Mouse (Mus musculus) forebrain, embryonic 15.5 days (tissue): ENCODE results near the gene Prdm1. TPM values are rescaled to one million over a fixed set of nuclear protein-coding genes. Genes with fewer than 3 reads are reported as not detected.

Source experiments
- ATAC-seq: fragments of 200-750 bp; cut with Nextera tagmentation; replicated peaks from 2 replicates; pipeline ENCODE4 v1.8.0; 2017; ENCODE audit warnings: mild to moderate bottlenecking, moderate TSS enrichment, moderate library complexity
- H3K27ac ChIP-seq: fragments of 300-500 bp; sonication (generic); replicated peaks from 2 replicates; pipeline ENCODE4 v1.5.1; 2015; ENCODE audit warnings: mild to moderate bottlenecking, inconsistent platforms
- H3K27me3 ChIP-seq: fragments of 300-500 bp; sonication (generic); 2 replicates; pipeline ENCODE4 v1.6.1; 2015; ENCODE audit warnings: inconsistent platforms
- H3K36me3 ChIP-seq: fragments of 300-500 bp; sonication (generic); 2 replicates; pipeline ENCODE4 v1.6.1; 2015; ENCODE audit warnings: mild to moderate bottlenecking, inconsistent platforms
- H3K4me1 ChIP-seq: fragments of 300-500 bp; sonication (generic); 2 replicates; pipeline ENCODE4 v1.6.1; 2015; ENCODE audit warnings: inconsistent platforms
- H3K4me2 ChIP-seq: fragments of 300-500 bp; sonication (generic); replicated peaks from 2 replicates; pipeline ENCODE4 v1.6.1; 2015; ENCODE audit warnings: mild to moderate bottlenecking, inconsistent platforms
- H3K4me3 ChIP-seq: fragments of 300-500 bp; sonication (generic); 2 replicates; pipeline ENCODE4 v1.5.1; 2015; ENCODE audit warnings: mild to moderate bottlenecking, inconsistent platforms
- H3K9ac ChIP-seq: fragments of 300-500 bp; sonication (generic); replicated peaks from 2 replicates; pipeline ENCODE4 v1.6.1; 2015; ENCODE audit warnings: mild to moderate bottlenecking, inconsistent platforms
- H3K9me3 ChIP-seq: fragments of 300-500 bp; sonication (generic); 2 replicates; pipeline ENCODE4 v1.6.1; 2016; ENCODE audit warnings: inconsistent platforms
- WGBS: fragments of 180-500 bp; shearing (Covaris S2); methylation state at CpG from one replicate; pipeline ENCODE4 v1.1.7; 2015; ENCODE audit warnings: mixed read lengths; 5-methylcytosine and 5-hydroxymethylcytosine counted together
- polyA plus RNA-seq: library from polyadenylated mRNA; unstranded; fragments of >200 nt; fragmentation: Nextera tagmentation; extraction: Ambion mirVana; gene quantifications from 2 replicates; pipeline ENCODE4 v1.2.1, GENCODE M21; 2015

Prdm1 gene
- polyA plus RNA-seq, 1 experiment from 2014 or later, result 0.45 TPM

DNA sequence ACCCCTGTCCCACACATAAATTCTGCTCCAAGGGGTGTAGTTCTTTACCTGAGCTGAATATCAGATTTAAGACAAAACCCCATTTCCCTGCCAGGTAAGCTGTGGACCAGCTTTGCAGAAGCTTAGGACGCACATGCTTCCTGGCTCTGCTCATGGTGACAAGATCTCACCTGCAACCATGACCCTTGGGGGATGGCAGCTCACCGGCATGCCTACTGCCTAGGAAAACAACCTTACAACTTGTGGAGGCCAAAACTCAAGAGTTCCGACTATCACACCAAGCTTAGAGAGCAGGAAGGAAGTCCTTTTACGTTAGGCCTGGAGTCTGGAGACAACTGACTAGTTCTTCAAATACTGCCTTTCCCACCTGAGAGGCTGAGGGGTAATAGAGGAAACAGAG is 64.4 kb downstream of the Prdm1 start:
- peaks cover 47% of the 10 kb centered on the region for H3K27me3 ChIP-seq
- H3K36me3 ChIP-seq, result no peaks in the 10 kb centered on the region
- no peak overlapping the region for H3K4me2 ChIP-seq
- no peak overlapping the region for H3K4me3 ChIP-seq
- H3K9me3 ChIP-seq, result no peaks in the 10 kb centered on the region
- H3K4me1 ChIP-seq, result peaks cover 10% of the 10 kb centered on the region
- no peak for ATAC-seq
- H3K9ac ChIP-seq, result no peak overlapping the region
- no peak overlapping the region for H3K27ac ChIP-seq
- 86% methylated on average over 4 of the region's 4 CpGs for WGBS

DNA sequence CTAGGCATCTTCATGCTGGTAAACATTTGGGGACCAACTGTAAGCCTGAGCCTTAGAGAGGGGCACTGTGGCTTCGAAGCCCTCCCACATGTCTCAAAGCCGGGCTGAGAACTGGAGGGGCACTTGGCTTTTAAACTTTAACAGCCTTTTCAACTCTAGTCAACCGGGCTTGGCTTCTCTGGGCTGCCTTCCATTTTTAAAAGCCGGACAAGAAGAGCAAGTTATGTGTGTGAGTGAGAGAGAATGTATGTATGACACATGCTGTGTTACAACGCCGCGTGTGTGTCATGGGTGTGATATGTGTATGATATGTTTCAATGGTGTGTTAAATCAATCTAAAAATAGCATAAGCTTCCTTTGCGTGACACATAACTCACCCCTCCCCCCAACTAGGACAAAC is 66.0 kb downstream of the Prdm1 start:
- H3K9me3 ChIP-seq, result no peaks in the 10 kb centered on the region
- no peak for ATAC-seq
- no peak overlapping the region for H3K9ac ChIP-seq
- H3K4me3 ChIP-seq, result no peak overlapping the region
- no peak overlapping the region for H3K27ac ChIP-seq
- H3K4me2 ChIP-seq, result no peak overlapping the region
- peaks cover 54% of the 10 kb centered on the region for H3K27me3 ChIP-seq
- WGBS, result 94% methylated on average over 8 of the region's 8 CpGs
- peaks cover 24% of the 10 kb centered on the region for H3K4me1 ChIP-seq
- H3K36me3 ChIP-seq, result no peaks in the 10 kb centered on the region

DNA sequence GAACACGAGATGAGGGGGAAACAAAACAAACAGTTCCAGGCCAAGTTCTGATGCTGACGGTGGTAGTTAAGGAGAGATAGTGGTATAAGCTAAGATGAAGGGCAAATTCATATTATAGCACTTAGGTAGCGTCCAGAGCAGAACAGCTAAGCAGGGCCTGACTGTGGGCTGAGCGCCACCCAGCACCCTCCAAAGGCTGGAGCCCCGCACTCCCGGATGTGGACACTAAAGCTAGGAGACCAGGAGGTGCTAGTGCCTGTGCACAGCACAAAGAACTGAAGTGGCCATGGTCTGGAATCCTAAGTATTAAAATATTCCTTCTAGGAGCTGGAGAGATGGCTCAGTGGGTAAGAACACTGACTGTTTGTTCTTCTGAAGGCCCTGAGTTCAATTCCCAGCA is 67.2 kb downstream of the Prdm1 start:
- no peak overlapping the region for H3K4me2 ChIP-seq
- H3K4me3 ChIP-seq, result no peak overlapping the region
- H3K4me1 ChIP-seq, result peaks cover 34% of the 10 kb centered on the region
- H3K9ac ChIP-seq, result no peak overlapping the region
- 89% methylated on average over 6 of the region's 6 CpGs for WGBS
- ATAC-seq, result no peak
- H3K27me3 ChIP-seq, result peaks cover 57% of the 10 kb centered on the region
- no peak overlapping the region for H3K27ac ChIP-seq
- no peaks in the 10 kb centered on the region for H3K36me3 ChIP-seq
- no peaks in the 10 kb centered on the region for H3K9me3 ChIP-seq

DNA sequence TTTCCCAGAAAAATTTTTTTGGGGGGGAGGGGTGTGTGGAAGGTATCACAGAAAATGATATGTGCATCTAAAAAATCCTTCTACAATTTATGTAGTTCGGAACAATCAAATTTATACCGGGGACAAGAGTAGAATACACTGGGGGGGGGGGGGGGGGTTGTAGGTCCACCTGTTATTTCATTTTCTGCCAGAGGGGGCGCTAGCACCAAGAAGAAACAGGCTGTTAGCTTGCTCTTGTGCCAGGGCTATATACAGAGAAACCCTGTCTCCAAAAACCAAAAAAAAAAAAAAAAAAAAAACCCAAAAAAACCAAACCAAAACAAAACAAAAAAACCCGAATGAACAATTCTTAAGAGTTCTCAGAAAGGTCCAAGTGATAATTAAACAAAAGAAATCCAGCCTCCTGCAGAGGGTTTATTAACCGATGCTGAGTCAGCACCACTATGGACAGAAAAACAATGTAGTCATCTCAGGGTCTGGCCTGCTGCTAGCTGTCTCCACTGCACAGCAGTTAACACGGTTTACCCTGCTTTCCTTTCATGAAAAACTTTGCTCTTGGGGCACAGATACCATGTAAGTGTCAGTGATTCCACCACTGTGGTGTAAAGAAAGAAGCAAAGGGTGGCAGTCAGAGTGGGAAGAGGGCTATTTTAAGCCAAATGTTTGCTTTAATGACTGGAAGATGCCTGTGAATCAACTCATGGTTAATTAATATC is 68.0 kb downstream of the Prdm1 start:
- Histone ChIP-seq H3K4me3 (no peak overlapping the region), H3K27ac (no peak overlapping the region), H3K27me3 (peaks cover 61% of the 10 kb centered on the region), H3K4me1 (peaks cover 34% of the 10 kb centered on the region), H3K9me3 (no peaks in the 10 kb centered on the region), H3K4me2 (no peak overlapping the region), H3K36me3 (no peaks in the 10 kb centered on the region), H3K9ac (no peak overlapping the region)
- WGBS, result 12% methylated on average over 6 of the region's 6 CpGs
- no peak for ATAC-seq

DNA sequence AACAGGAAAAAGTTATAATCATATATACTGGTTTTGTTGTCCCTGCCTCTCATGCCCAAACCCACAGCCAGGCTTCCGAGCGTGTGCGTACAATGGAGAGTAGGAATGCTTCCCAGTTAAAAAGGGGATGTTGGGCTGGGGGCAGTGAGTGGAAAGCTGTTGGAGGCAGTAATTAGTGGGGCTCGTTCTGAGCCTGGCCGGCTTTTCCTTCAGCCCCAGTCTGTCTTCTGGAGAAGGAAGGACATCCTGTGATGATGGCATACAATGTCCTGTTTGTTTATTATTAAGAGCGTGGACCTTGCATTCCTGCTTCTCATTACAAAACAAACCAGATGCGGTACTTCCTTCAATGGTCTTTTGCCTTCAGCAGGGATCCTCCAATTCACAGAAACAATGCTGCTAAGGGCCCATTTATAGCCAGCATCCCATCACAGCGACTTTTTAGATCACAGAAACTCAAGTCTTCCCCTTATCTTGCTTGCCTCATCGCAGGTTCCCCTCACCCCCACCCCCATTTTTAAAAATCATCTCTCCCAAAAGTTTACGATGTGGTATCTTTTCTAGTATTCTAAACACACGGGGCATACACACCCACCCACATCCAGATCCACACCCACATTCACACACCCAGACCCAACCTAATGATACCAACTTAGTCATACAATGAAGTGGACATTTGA is 68.8 kb downstream of the Prdm1 start:
- no peak for ATAC-seq
- 8% methylated on average over 11 of the region's 11 CpGs for WGBS
- H3K9me3 ChIP-seq, result no peaks in the 10 kb centered on the region
- H3K4me1 ChIP-seq, result peaks cover 34% of the 10 kb centered on the region
- H3K27me3 ChIP-seq, result peaks cover 60% of the 10 kb centered on the region
- H3K4me3 ChIP-seq, result peak overlapping the region; percentile 47
- H3K9ac ChIP-seq, result no peak overlapping the region
- H3K27ac ChIP-seq, result no peak overlapping the region
- peak overlapping the region; percentile 99 for H3K4me2 ChIP-seq
- H3K36me3 ChIP-seq, result no peaks in the 10 kb centered on the region

DNA sequence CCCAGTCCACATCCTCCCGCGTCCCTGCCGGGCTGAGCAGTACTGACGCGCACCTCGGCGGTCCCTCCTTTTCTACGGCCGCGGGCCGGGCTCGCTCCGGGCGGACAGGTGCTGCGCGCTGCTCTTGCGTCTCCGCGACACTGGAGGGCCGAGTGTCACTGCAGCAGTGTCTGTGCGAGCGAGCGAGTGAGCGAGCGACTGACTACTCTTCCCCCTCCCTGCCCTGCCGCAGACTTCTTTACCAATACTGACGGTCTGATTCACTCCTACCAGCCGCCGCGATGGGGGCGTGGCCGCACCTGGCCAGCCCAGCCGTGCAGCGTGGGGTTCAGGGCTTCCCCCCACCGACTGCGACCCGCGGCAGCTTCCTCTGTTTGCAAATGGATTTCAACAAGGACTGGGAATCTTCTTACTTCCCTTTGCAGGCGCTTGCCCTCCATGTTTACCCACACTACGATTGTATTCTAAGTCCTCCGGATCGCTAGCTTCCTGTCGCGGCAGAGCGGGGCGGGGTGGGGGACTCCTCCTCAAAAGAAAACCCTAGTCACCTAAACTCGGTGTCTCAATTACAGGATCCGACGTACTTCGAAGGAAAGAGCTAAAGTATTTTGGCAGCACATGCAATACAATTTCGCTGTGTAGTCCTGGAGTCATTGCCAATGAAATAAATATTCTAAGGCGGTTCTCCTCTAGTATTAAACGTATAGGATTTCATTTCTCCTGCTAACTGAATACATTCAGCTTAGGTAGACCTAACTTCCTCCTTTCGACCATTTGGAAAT is 69.6 kb downstream of the Prdm1 start:
- peaks cover 54% of the 10 kb centered on the region for H3K27me3 ChIP-seq
- no peaks in the 10 kb centered on the region for H3K36me3 ChIP-seq
- WGBS, result under 1% methylated on average over 54 of the region's 54 CpGs
- peak overlapping the region; percentile 99 for H3K4me2 ChIP-seq
- peak overlapping the region; percentile 44 for H3K9ac ChIP-seq
- peak overlapping the region; percentile 47 for H3K4me3 ChIP-seq
- peak; percentile 89 for ATAC-seq
- peaks cover 34% of the 10 kb centered on the region for H3K4me1 ChIP-seq
- no peaks in the 10 kb centered on the region for H3K9me3 ChIP-seq
- no peak overlapping the region for H3K27ac ChIP-seq

DNA sequence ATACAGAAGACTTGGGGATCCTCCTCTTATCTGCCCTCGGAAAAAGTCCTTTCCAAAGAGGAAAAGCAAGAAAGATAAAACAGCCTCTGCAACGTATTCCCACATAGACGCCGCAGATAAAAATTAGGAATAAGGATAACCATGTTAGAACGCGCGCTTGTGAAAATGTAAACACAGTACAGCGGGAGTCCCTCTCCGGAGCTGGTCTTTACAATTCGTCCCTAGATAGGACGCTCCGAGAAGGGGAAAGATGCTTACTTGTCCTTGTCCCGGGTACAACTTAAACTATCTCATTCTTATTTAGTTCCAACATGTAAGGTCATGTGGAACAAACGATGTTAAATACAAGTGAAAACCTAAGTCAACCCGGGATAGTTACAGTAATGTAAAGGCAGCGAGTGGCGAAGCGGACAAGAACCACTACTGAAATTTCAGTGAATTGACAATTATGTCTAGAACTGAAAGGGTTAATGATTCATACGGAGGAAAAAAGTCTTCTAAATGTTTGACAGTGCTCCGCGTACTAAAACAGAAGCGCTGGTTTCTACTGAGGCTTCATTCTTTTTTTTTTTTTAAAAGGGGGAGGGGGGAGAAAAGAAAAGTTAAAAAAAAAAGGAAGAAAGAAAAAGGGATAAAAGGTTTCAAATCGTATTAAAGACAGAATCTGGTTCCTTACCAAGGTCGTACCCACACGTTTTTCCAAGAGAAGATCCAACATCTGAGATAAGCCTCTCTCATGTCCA is 70.3 kb downstream of the Prdm1 start:
- peak overlapping the region; percentile 99 for H3K4me2 ChIP-seq
- H3K36me3 ChIP-seq, result no peaks in the 10 kb centered on the region
- H3K27ac ChIP-seq, result no peak overlapping the region
- peak overlapping the region; percentile 47 for H3K4me3 ChIP-seq
- peaks cover 48% of the 10 kb centered on the region for H3K27me3 ChIP-seq
- no peak for ATAC-seq
- under 1% methylated on average over 25 of the region's 25 CpGs for WGBS
- peaks cover 34% of the 10 kb centered on the region for H3K4me1 ChIP-seq
- peak overlapping the region; percentile 44 for H3K9ac ChIP-seq
- H3K9me3 ChIP-seq, result no peaks in the 10 kb centered on the region

DNA sequence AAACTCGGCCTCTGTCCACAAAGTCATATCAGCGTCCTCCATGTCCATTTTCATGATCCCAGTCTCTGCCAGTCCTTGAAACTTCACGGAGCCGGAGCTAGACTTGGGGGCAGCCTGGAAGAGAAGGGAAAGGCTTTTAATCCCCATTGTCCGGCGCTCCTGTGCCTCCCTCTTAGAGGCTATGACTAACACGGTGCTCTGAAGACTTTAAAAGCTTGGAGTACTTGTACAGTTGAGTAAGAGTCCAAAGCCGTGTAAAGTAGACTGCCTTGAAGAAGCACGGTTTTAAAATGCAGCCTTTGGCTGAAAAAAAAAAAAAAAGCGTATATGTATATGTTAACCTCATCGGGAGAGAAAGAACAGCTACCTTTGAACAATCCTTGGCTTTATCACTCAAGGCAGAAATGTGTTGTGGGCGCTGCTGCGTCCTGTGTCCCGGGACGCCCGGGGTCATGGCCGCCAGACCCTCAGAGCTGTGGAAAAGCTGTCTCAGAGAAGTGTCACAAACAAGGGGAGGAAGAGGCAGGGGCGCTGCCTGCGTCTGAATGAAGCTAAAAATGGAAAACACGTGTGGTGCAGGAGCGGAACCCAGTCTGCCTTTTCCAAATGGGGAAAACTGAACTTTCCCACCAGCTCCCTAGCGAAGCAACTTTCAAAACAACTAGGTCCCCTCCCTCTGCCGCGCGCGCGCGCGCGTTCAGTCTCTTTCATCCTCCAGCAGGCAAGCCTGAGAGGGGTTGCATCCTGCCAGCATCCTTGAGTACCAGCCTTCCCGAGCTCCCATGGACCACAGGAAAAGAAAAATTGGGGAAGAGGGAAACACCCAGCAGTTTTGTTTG is 71.3 kb downstream of the Prdm1 start:
- H3K36me3 ChIP-seq, result no peaks in the 10 kb centered on the region
- no peaks in the 10 kb centered on the region for H3K9me3 ChIP-seq
- WGBS, result 1% methylated on average over 31 of the region's 31 CpGs
- H3K4me2 ChIP-seq, result peak overlapping the region; percentile 99
- peaks cover 48% of the 10 kb centered on the region for H3K27me3 ChIP-seq
- no peak overlapping the region for H3K27ac ChIP-seq
- peaks cover 34% of the 10 kb centered on the region for H3K4me1 ChIP-seq
- H3K9ac ChIP-seq, result no peak overlapping the region
- peak overlapping the region; percentile 47 for H3K4me3 ChIP-seq
- no peak for ATAC-seq

DNA sequence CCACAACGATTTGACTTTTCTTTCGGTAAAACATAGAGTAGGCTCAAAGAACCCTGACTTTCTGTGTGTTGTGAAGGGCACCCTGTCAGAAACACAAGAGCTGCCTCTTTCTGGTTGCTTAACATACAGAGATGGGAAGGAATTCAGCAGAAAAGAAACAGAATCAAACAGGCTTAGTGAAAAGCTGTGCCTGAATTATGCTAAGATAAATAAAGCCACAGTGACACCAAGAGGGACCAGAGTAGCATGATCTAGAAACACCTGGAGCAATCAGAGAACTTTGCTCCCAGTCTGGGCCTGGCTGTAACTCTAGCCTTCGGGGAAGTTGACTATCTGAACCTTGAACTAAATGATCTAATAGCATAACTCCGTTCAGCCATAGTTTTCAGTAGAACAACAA is 73.5 kb downstream of the Prdm1 start:
- H3K4me1 ChIP-seq, result peaks cover 32% of the 10 kb centered on the region
- H3K9ac ChIP-seq, result no peak overlapping the region
- no peaks in the 10 kb centered on the region for H3K9me3 ChIP-seq
- 84% methylated on average over 4 of the region's 4 CpGs for WGBS
- peaks cover 44% of the 10 kb centered on the region for H3K27me3 ChIP-seq
- no peaks in the 10 kb centered on the region for H3K36me3 ChIP-seq
- H3K4me2 ChIP-seq, result no peak overlapping the region
- no peak for ATAC-seq
- no peak overlapping the region for H3K4me3 ChIP-seq
- no peak overlapping the region for H3K27ac ChIP-seq

DNA sequence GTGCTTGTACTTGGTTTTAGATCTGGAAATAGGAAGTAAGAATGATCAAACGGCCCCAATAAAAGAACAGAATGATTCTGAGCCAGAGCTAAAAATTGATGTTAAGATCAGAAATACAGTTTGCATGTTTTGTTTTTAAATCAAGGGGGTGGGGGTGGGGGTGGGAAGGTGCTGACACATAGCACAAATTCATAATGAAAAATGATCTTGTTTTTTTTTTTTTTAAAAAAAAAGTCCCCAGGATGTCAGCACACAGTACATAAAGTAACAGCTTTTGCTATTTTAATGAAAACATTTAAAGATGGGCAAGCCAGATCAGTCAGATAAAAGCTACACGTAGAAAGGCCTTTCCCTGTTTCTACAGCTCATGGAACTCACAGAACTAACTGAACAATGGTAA is 74.2 kb downstream of the Prdm1 start:
- Histone ChIP-seq H3K4me2 (no peak overlapping the region), H3K4me3 (no peak overlapping the region), H3K27ac (no peak overlapping the region), H3K9ac (no peak overlapping the region), H3K9me3 (no peaks in the 10 kb centered on the region), H3K27me3 (peaks cover 38% of the 10 kb centered on the region), H3K4me1 (peaks cover 26% of the 10 kb centered on the region), H3K36me3 (no peaks in the 10 kb centered on the region)
- WGBS, result 81% methylated on average over 2 of the region's 2 CpGs
- ATAC-seq, result no peak

DNA sequence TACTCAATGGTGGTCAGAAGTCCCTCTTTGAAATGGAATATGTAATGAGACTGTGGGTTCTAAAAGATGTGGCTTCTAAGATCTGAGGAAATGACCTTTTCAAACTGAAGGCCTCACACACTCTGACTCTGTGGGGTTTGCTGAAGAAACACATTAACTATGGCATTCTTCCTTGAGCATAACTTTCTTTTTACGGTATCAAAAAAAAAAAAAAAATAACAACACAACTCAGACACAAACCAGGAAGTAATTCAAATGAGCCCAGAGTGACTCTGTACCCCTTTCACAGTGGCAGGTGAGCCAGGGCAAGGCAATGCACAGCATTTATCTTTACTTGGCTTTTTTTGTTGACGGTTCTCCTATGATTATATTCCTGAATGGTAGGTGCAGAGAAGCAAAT is 77.5 kb downstream of the Prdm1 start:
- Histone ChIP-seq H3K4me1 (no peaks in the 10 kb centered on the region), H3K9me3 (no peaks in the 10 kb centered on the region), H3K36me3 (no peaks in the 10 kb centered on the region), H3K27ac (no peak overlapping the region), H3K9ac (no peak overlapping the region), H3K4me3 (no peak overlapping the region), H3K27me3 (peaks cover 14% of the 10 kb centered on the region), H3K4me2 (no peak overlapping the region)
- 99% methylated on average over 2 of the region's 2 CpGs for WGBS
- no peak for ATAC-seq
